Mouse (Mus musculus) heart, adult 10 weeks (tissue): Measurements from ENCODE around the gene Ap1ar. TPM values are rescaled to one million over a fixed set of nuclear protein-coding genes. Genes with fewer than 3 reads are reported as not detected.

ENCODE experiments used
- polyA plus RNA-seq: library from polyadenylated mRNA; stranded (reverse); fragments of 350-450 nt; fragmentation: Illumina TruSeq; extraction: RNeasy Lipid Tissue Mini Kit (QIAGEN cat#74804); gene quantifications from one replicate; pipeline ENCODE4 v1.2.3, GENCODE M21; 2014; ENCODE audit warnings: low read depth, low replicate concordance

The Ap1ar gene
- 24.1 TPM for polyA plus RNA-seq

GRCm38 (mm10) chr3:127837154-127837865 lies at the start of gene Ap1ar:
Ap1ar (minus strand) TSS chr3:127837523.

GRCm38 (mm10) chr3:127789500-127790191 lies 47.7 kb downstream of the Ap1ar start, which contains the start of gene Tifa:
Tifa (plus strand) TSS chr3:127789805.

GRCm38 (mm10) chr3:127780021-127780644 lies 57.2 kb downstream of the Ap1ar start, which contains the start of gene Alpk1:
Alpk1 (minus strand) TSS chr3:127780527.

Other genes with a start within 250 kb of the Ap1ar start
- not detected for gene Neurog2, start 204.4 kb downstream of the Ap1ar start, polyA plus RNA-seq
- 1.6 TPM for gene Alpk1, start 57.0 kb downstream of the Ap1ar start, polyA plus RNA-seq
- 1.1 TPM for gene Tifa, start 47.7 kb downstream of the Ap1ar start, polyA plus RNA-seq
- gene Fam241a, start 58.8 kb upstream of the Ap1ar start, polyA plus RNA-seq: 3.1 TPM